Mouse (Mus musculus) neutrophil, adult 83 days (primary cell): ENCODE measurements around the gene Bmp2. TPM values are rescaled to one million over a fixed set of nuclear protein-coding genes. Genes with fewer than 3 reads are reported as not detected.

ENCODE experiments used
- total RNA-seq, 2 experiments: library from RNA; stranded (reverse); gene quantifications; one replicate each; pipeline ENCODE4 v1.2.4; 2023

The Bmp2 gene
- total RNA-seq, result under 1 TPM in 1 of 2 experiments, not detected in 1; 0.13 TPM

GRCm38 (mm10) chr2:133552031-133552841 lies at the start of gene Bmp2:
Gene Bmp2, plus strand, starts transcription at chr2:133552159.

